Mouse (Mus musculus) midbrain, embryonic 10.5 days (tissue): ENCODE results near the gene Psmd5. TPM values are rescaled to one million over a fixed set of nuclear protein-coding genes. Genes with fewer than 3 reads are reported as not detected.
"Not testable (repeated sequence)": the region's sequence is repeated elsewhere in the genome, so short reads cannot be mapped to it uniquely, and the experiment has no call there.

Source experiments
- DNase-seq: peaks from one replicate; pipeline ENCODE4 v3.0.0-alpha.2; 2017; ENCODE audit warnings: low spot score
- H3K27ac ChIP-seq: fragments of 300-500 bp; sonication (generic); replicated peaks from 2 replicates; pipeline ENCODE4 v1.5.1; 2016; ENCODE audit warnings: mild to moderate bottlenecking
- H3K27me3 ChIP-seq: fragments of 300-500 bp; sonication (generic); 2 replicates; pipeline ENCODE4 v1.6.1; 2016; ENCODE audit warnings: low read depth, mild to moderate bottlenecking; ENCODE audit not compliant: poor library complexity, severe bottlenecking
- H3K36me3 ChIP-seq: fragments of 300-500 bp; sonication (generic); 2 replicates; pipeline ENCODE4 v1.6.1; 2016; ENCODE audit warnings: mild to moderate bottlenecking, moderate library complexity
- H3K4me1 ChIP-seq: fragments of 300-500 bp; sonication (generic); 2 replicates; pipeline ENCODE4 v1.6.1; 2016
- H3K4me3 ChIP-seq: fragments of 300-500 bp; sonication (generic); 2 replicates; pipeline ENCODE4 v1.5.1; 2016; ENCODE audit warnings: mild to moderate bottlenecking, moderate library complexity
- H3K9me3 ChIP-seq: fragments of 300-500 bp; sonication (generic); replicated peaks from 2 replicates; pipeline ENCODE4 v1.6.1; 2016; ENCODE audit warnings: mild to moderate bottlenecking
- WGBS: fragments of 180-500 bp; shearing (Covaris S2); methylation state at CpG from one replicate; pipeline ENCODE4 v1.1.7; 2016; 5-methylcytosine and 5-hydroxymethylcytosine counted together
- polyA plus RNA-seq: library from polyadenylated mRNA; unstranded; fragments of >200 nt; fragmentation: Nextera tagmentation; extraction: Ambion mirVana; gene quantifications from 2 replicates; pipeline ENCODE4 v1.2.1, GENCODE M21; 2016

Gene Psmd5
- polyA plus RNA-seq, 1 experiment from 2014 or later = 135 TPM

GRCm38 (mm10) chr2:34833624-34834023 is 41.1 kb downstream of the Psmd5 start:
- Histone ChIP-seq H3K27ac (no peak overlapping the region), H3K9me3 (peaks cover 14% of the 10 kb centered on the region; the same call in 1 of the 2 replicates), H3K27me3 (no peaks in the 10 kb centered on the region), H3K36me3 (no peaks in the 10 kb centered on the region), H3K4me3 (no peak overlapping the region), H3K4me1 (no peaks in the 10 kb centered on the region)
- DNase-seq = no peak
- WGBS = 92% methylated on average over 17 of the region's 17 CpGs

DNA sequence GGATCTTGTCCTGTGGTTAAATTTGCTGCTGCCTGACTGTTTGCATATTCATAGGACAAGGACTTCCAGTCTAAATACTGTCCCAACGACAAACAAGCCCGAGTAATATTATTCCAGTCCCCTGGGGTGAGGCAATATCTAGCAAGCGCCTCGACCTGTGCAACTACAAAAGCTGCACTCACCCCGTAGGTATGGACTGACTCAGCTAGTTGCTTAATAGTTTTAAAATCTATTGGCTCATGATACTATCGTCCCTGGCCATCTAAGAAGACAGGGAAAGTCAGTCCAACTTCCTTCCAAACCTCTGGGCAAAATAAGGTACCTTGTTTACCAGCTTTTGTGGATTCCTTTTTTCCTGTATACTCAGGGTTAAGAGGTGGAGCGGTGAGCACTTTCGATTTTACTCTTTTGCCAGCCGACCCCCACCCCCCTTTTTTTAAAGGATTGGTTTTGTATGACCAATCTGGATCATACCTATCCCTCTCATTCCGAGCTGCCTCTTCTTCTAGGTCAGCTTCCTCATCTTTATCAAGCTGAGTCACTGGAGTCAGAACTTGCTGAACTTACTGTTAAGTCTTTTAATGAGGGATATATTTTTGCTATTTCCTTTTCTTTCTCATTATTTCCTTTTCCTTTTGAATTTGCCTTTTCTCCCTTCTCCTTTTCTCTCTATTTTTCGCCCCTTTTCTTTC is 41.9 kb downstream of the Psmd5 start, which contains the start of gene Gm34653:
TSS of gene Gm34653 (plus strand) at position 242 of the 692 bp plus-strand sequence.
- WGBS = 77% methylated on average over 11 of the region's 11 CpGs

GRCm38 (mm10) chr2:34830066-34830465 is 44.7 kb downstream of the Psmd5 start:
- not testable (repeated sequence) for DNase-seq

More for the DNA sequence above, 41.9 kb downstream of the Psmd5 start, which contains the start of gene Gm34653:
- H3K36me3 ChIP-seq, H3K4me1 ChIP-seq, H3K4me3 ChIP-seq, H3K27me3 ChIP-seq, H3K27ac ChIP-seq, DNase-seq: not testable (repeated sequence)
- peaks cover 14% of the 10 kb centered on the region; the same call in 1 of the 2 replicates for H3K9me3 ChIP-seq

GRCm38 (mm10) chr2:34828026-34828425 is 46.7 kb downstream of the Psmd5 start:
- DNase-seq = no peak
- Histone ChIP-seq H3K4me1 (peaks cover 20% of the 10 kb centered on the region), H3K4me3 (no peak overlapping the region), H3K27me3 (no peaks in the 10 kb centered on the region), H3K36me3 (no peaks in the 10 kb centered on the region), H3K9me3 (peaks cover 14% of the 10 kb centered on the region; the same call in 1 of the 2 replicates), H3K27ac (no peak overlapping the region)
- 83% methylated on average over 1 of the region's 1 CpGs for WGBS

More at GRCm38 (mm10) chr2:34830066-34830465, 44.7 kb downstream of the Psmd5 start:
- H3K36me3 ChIP-seq, H3K27me3 ChIP-seq, H3K27ac ChIP-seq, H3K4me3 ChIP-seq: not testable (repeated sequence)
- peaks cover 10% of the 10 kb centered on the region for H3K4me1 ChIP-seq
- WGBS = 95% methylated on average over 17 of the region's 17 CpGs
- H3K9me3 ChIP-seq = peaks cover 14% of the 10 kb centered on the region; the same call in 1 of the 2 replicates

DNA sequence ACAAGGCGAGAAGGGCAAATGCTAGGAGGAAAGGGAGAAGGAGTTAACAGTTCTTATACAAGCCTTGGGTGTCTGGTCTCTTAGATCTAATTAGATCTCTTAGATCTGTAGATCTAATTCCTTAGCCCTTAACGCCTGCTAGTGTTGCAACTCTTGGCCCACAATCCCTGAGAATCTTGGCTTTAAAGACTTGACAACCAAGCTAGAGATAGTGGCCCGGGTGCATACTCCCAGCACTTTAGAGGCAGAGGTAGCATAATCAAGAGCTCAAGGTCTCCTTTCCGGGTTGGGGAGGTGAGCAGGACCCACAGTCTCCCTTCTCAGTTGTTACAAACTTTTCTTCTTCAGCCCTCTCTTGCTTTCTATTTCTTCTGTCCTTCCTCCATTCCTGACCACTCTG is 47.2 kb downstream of the Psmd5 start:
- DNase-seq = no peak
- Histone ChIP-seq H3K27ac (no peak overlapping the region), H3K27me3 (no peaks in the 10 kb centered on the region), H3K9me3 (peaks cover 14% of the 10 kb centered on the region; the same call in 1 of the 2 replicates), H3K4me3 (no peak overlapping the region), H3K4me1 (peaks cover 20% of the 10 kb centered on the region), H3K36me3 (peaks cover 3% of the 10 kb centered on the region)
- 87% methylated on average over 4 of the region's 4 CpGs for WGBS

DNA sequence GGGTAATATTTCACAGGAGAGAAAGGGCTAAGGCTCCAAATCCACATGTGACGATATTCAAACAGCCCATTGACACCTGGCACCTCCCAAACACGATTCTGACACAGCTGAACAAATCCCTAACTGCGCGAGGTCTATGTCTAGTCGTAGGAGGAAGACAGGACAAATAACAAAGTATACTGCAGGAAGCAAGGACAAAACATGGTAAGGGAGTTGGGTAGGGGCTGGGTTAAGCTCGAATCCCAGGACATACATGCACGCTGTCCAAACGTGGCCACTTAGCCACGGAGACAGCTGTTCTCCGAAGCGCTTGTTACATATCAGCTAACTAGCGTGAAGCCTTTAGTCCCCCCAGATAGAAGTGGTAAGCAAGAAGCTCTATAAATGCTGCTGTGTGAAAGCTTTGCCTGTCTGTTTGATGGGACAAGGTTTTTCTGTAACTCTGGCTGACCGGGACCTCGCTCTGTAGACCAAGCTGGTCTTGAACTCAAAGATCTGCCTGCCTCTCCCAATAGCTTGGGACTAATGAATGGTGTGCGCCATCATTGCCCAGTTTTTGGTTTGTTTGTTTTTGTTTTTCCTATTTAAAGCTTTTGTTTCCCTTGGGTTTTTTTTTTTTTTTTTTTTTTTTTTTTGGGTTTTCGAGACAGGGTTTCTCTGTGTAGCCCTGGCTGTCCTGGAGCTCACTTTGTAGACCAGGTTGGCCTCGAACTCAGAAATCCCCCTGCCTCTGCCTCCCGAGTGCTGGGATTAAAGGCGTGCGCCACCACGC is 48.1 kb downstream of the Psmd5 start:
- WGBS = 37% methylated on average over 20 of the region's 21 CpGs
- peak overlapping the region; percentile 89 for H3K27ac ChIP-seq
- no peaks in the 10 kb centered on the region for H3K27me3 ChIP-seq
- peaks cover 12% of the 10 kb centered on the region for H3K36me3 ChIP-seq
- H3K4me3 ChIP-seq = peak overlapping the region; percentile 89
- no peak for DNase-seq
- H3K4me1 ChIP-seq = peaks cover 20% of the 10 kb centered on the region
- H3K9me3 ChIP-seq = peaks cover 14% of the 10 kb centered on the region; the same call in 1 of the 2 replicates

- Histone ChIP-seq H3K27ac (peak within 1 kb of the TSS; percentile 89), H3K9me3 (peaks cover 14% of the 10 kb centered on the region; the same call in 1 of the 2 replicates), H3K36me3 (peaks cover 17% of the 10 kb centered on the region), H3K27me3 (no peaks in the 10 kb centered on the region), H3K4me3 (peak within 1 kb of the TSS; percentile 89), H3K4me1 (peaks cover 20% of the 10 kb centered on the region)
- peak; percentile 93 for DNase-seq
- under 1% methylated on average over 57 of the region's 57 CpGs for WGBS
Measured at GRCm38 (mm10) chr2:34825827-34826459, 48.8 kb downstream of the Psmd5 start, which contains the start of gene Fbxw2. Gene Fbxw2 (minus strand): TSS chr2:34826311.

- Histone ChIP-seq H3K36me3 (peaks cover 84% of the 10 kb centered on the region), H3K4me1 (no peaks in the 10 kb centered on the region), H3K27me3 (no peaks in the 10 kb centered on the region), H3K9me3 (no peaks in the 10 kb centered on the region), H3K4me3 (no peak overlapping the region), H3K27ac (no peak overlapping the region)
- whole genome bisulfite sequencing = 89% methylated on average over 2 of the region's 2 CpGs
- no peak for DNase-seq
Measured at GRCm38 (mm10) chr2:34818492-34818891, 56.3 kb downstream of the Psmd5 start.

DNA sequence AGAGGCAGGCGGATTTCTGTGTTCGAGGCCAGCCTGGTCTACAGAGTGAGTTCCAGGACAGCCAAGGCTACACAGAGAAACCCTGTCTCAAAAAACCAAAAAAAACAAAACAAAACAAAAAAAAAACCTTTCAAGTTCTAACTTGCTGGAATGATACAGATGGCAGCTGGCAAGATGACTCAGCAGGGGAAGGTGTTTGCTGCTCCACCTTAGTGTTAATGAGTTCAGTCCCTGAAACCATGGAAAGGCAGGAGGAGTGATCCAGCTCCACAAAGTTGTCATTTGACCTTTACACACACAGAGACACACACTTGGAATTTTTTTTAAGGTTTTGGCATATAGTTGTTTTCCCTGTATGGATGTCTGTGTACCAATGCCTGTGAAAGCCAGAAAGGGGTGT is 58.9 kb downstream of the Psmd5 start:
- H3K9me3 ChIP-seq, H3K4me1 ChIP-seq, DNase-seq, H3K4me3 ChIP-seq, H3K27ac ChIP-seq, H3K27me3 ChIP-seq: not testable (repeated sequence)
- H3K36me3 ChIP-seq = peaks cover 93% of the 10 kb centered on the region
- 94% methylated on average over 2 of the region's 2 CpGs for WGBS

DNA sequence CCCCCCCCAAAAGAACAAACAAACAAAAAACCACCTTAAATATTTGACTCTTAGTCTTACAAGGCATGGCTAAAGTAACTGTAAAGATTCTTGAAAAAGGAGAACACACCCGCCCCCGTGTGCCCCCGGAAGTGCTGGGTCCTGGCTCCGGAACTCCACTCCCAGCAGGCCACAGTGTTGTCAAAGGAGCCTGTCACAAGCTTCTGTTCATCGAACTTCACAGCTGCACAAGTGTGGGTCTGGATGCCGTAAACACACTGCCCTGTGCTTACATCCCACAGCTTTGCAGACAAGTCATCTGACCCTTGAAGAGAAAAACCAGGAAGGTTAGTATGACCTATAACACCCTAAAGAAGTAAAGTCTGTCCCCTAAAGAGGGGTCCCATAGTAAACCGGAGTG is 62.1 kb downstream of the Psmd5 start:
- no peaks in the 10 kb centered on the region for H3K9me3 ChIP-seq
- whole genome bisulfite sequencing = 89% methylated on average over 7 of the region's 7 CpGs
- peaks cover 98% of the 10 kb centered on the region for H3K36me3 ChIP-seq
- H3K27me3 ChIP-seq = no peaks in the 10 kb centered on the region
- no peak overlapping the region for H3K27ac ChIP-seq
- H3K4me3 ChIP-seq = no peak overlapping the region
- no peak for DNase-seq
- no peaks in the 10 kb centered on the region for H3K4me1 ChIP-seq

DNA sequence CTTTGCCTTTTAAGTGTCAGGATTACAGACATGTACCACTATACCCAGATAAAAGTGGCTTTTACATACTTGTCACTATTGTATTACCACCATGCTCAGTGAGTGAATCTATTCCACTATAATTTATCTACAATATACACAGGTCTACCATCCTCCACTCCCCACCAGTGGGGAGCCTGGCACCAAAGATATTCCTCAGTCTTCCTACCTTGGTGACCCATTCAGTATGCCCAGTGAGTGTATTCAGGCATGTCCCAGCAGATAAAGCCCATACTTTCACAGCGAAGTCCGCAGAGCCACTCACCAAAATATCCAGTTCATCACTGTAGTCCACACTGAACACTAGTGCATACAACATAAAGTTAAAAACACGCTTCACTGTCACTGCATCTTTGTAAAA is 64.0 kb downstream of the Psmd5 start:
- DNase-seq = no peak
- Histone ChIP-seq H3K4me1 (no peaks in the 10 kb centered on the region), H3K9me3 (no peaks in the 10 kb centered on the region), H3K27me3 (no peaks in the 10 kb centered on the region), H3K36me3 (peaks cover 97% of the 10 kb centered on the region), H3K4me3 (no peak overlapping the region), H3K27ac (no peak overlapping the region)
- 96% methylated on average over 3 of the region's 3 CpGs for WGBS

DNA sequence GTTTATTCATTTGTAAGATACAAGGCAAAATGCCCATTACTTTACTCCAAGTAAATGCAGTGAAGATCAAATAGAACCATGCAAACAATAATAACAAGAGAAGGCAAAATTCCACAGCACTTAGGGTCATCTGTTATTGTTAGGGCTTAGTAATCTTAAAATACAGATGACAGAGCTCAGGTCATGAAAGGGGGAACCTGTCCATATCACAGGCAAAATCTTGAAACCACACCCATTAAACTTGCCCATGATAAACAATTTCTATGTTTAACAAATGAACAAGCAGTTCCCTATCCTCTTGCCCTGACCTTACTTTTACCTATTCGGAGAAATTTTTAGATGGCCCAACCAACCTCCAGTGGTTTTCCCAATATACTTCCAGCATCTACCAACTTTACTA is 65.2 kb downstream of the Psmd5 start:
- H3K4me1 ChIP-seq = no peaks in the 10 kb centered on the region
- H3K27me3 ChIP-seq = no peaks in the 10 kb centered on the region
- peaks cover 97% of the 10 kb centered on the region for H3K36me3 ChIP-seq
- no peak overlapping the region for H3K27ac ChIP-seq
- no peak for DNase-seq
- no peak overlapping the region for H3K4me3 ChIP-seq
- WGBS = 86% methylated on average over 1 of the region's 1 CpGs
- H3K9me3 ChIP-seq = no peaks in the 10 kb centered on the region
